Mouse (Mus musculus): Measurements from ENCODE around the gene St5. TPM values are rescaled to one million over a fixed set of nuclear protein-coding genes. Genes with fewer than 3 reads are reported as not detected.

St5 gene
- polyA plus RNA-seq, 1 experiment from 2014 or later: 58.7 TPM

- 84% methylated on average over 13 of the region's 13 CpGs for WGBS
- ATAC-seq (ENCODE audit: insufficient read depth, low FRiP score, low read depth): peak; percentile 39; the same call in 1 of the 2 replicates
- no peaks in the 10 kb centered on the region for H3K9me3 ChIP-seq
- H3K27me3 ChIP-seq (replicated peaks): no peaks in the 10 kb centered on the region
- no peak overlapping the region for H3K27ac ChIP-seq
- no peak overlapping the region for H3K4me2 ChIP-seq
- no peaks in the 10 kb centered on the region for H3K36me3 ChIP-seq
- no peak overlapping the region for H3K9ac ChIP-seq
- no peak overlapping the region for H3K4me3 ChIP-seq (replicated peaks)
- H3K4me1 ChIP-seq: no peaks in the 10 kb centered on the region
These were observed 8.6 kb downstream of the St5 start for GRCm38 (mm10) chr7:109694576-109695338.

- Histone ChIP-seq H3K9me3 (no peaks in the 10 kb centered on the region), H3K4me3 (replicated peaks) (no peak overlapping the region), H3K27me3 (replicated peaks) (no peaks in the 10 kb centered on the region), H3K9ac (no peak overlapping the region), H3K4me1 (no peaks in the 10 kb centered on the region), H3K4me2 (no peak overlapping the region), H3K36me3 (no peaks in the 10 kb centered on the region), H3K27ac (no peak overlapping the region)
- WGBS: 62% methylated on average over 5 of the region's 5 CpGs
- no peak for ATAC-seq (ENCODE audit: insufficient read depth, low FRiP score, low read depth)
These were observed 12.4 kb downstream of the St5 start for GRCm38 (mm10) chr7:109690961-109691360.

GRCm38 (mm10) chr7:109690101-109690500 lies 13.3 kb downstream of the St5 start:
- 85% methylated on average over 3 of the region's 3 CpGs for WGBS
- H3K36me3 ChIP-seq: no peaks in the 10 kb centered on the region

GRCm38 (mm10) chr7:109686585-109687128 lies 16.7 kb downstream of the St5 start:
- no peak overlapping the region for H3K27ac ChIP-seq
- no peaks in the 10 kb centered on the region for H3K27me3 ChIP-seq (replicated peaks)
- H3K4me3 ChIP-seq (replicated peaks): no peak overlapping the region
- 24% methylated on average over 9 of the region's 9 CpGs for WGBS
- H3K9ac ChIP-seq: no peak overlapping the region
- 0 out of 2 replicates have a peak, but pooled peaks cover 3% of the 10 kb centered on the region for H3K4me1 ChIP-seq
- no peak overlapping the region; the same call in 1 of the 2 replicates for H3K4me2 ChIP-seq
- H3K36me3 ChIP-seq: no peaks in the 10 kb centered on the region
- H3K9me3 ChIP-seq: no peaks in the 10 kb centered on the region
- no peak for ATAC-seq (ENCODE audit: insufficient read depth, low FRiP score, low read depth)

More at GRCm38 (mm10) chr7:109690101-109690500, 13.3 kb downstream of the St5 start:
- no peaks in the 10 kb centered on the region for H3K27me3 ChIP-seq (replicated peaks)
- ATAC-seq (ENCODE audit: insufficient read depth, low FRiP score, low read depth): no peak
- no peak overlapping the region for H3K27ac ChIP-seq
- no peak overlapping the region for H3K4me2 ChIP-seq
- no peaks in the 10 kb centered on the region for H3K9me3 ChIP-seq
- H3K9ac ChIP-seq: no peak overlapping the region
- H3K4me1 ChIP-seq: 0 out of 2 replicates have a peak, but pooled peaks cover 3% of the 10 kb centered on the region
- H3K4me3 ChIP-seq (replicated peaks): no peak overlapping the region

GRCm38 (mm10) chr7:109680879-109681278 lies 22.5 kb downstream of the St5 start:
- 94% methylated on average over 1 of the region's 1 CpGs for WGBS
- H3K9me3 ChIP-seq: no peaks in the 10 kb centered on the region
- H3K9ac ChIP-seq: no peak overlapping the region
- no peak overlapping the region for H3K27ac ChIP-seq
- no peak for ATAC-seq (ENCODE audit: insufficient read depth, low FRiP score, low read depth)
- H3K4me2 ChIP-seq: no peak overlapping the region
- no peaks in the 10 kb centered on the region for H3K27me3 ChIP-seq (replicated peaks)
- H3K4me3 ChIP-seq (replicated peaks): no peak overlapping the region
- 0 out of 2 replicates have a peak, but pooled peaks cover 3% of the 10 kb centered on the region for H3K4me1 ChIP-seq
- H3K36me3 ChIP-seq: no peaks in the 10 kb centered on the region

- Histone ChIP-seq H3K27me3 (replicated peaks) (no peaks in the 10 kb centered on the region), H3K4me1 (0 out of 2 replicates have a peak, but pooled peaks cover 1% of the 10 kb centered on the region), H3K9me3 (no peaks in the 10 kb centered on the region), H3K36me3 (no peaks in the 10 kb centered on the region), H3K4me2 (no peak overlapping the region), H3K27ac (no peak overlapping the region), H3K4me3 (replicated peaks) (no peak overlapping the region), H3K9ac (no peak overlapping the region)
- 92% methylated on average over 2 of the region's 2 CpGs for WGBS
- ATAC-seq (ENCODE audit: insufficient read depth, low FRiP score, low read depth): no peak
These were observed 23.1 kb downstream of the St5 start for GRCm38 (mm10) chr7:109680284-109680683.

- Histone ChIP-seq H3K9ac (no peak overlapping the region), H3K27ac (peak overlapping the region; percentile 71), H3K4me3 (replicated peaks) (no peak overlapping the region), H3K4me1 (peaks cover 14% of the 10 kb centered on the region; the same call in 1 of the 2 replicates), H3K36me3 (no peaks in the 10 kb centered on the region), H3K9me3 (no peaks in the 10 kb centered on the region), H3K27me3 (replicated peaks) (no peaks in the 10 kb centered on the region), H3K4me2 (no peak overlapping the region)
- no peak for ATAC-seq (ENCODE audit: insufficient read depth, low FRiP score, low read depth)
- 41% methylated on average over 4 of the region's 4 CpGs for WGBS
These were observed 28.3 kb downstream of the St5 start for GRCm38 (mm10) chr7:109674944-109675628.

GRCm38 (mm10) chr7:109671581-109672471 lies 31.6 kb downstream of the St5 start:
- no peaks in the 10 kb centered on the region for H3K9me3 ChIP-seq
- H3K27me3 ChIP-seq (replicated peaks): no peaks in the 10 kb centered on the region
- WGBS: 1% methylated on average over 36 of the region's 44 CpGs
- H3K4me1 ChIP-seq: peaks cover 14% of the 10 kb centered on the region; the same call in 1 of the 2 replicates
- peak overlapping the region; percentile 79 for H3K4me3 ChIP-seq (replicated peaks)
- no peaks in the 10 kb centered on the region for H3K36me3 ChIP-seq
- H3K9ac ChIP-seq: peak overlapping the region; percentile 80
- H3K4me2 ChIP-seq: peak overlapping the region; percentile 75
- peak; percentile 94 for ATAC-seq (ENCODE audit: insufficient read depth, low FRiP score, low read depth)
- peak overlapping the region; percentile 98 for H3K27ac ChIP-seq

- H3K4me1 ChIP-seq: peaks cover 14% of the 10 kb centered on the region; the same call in 1 of the 2 replicates
- 66% methylated on average over 5 of the region's 5 CpGs for WGBS
- peak overlapping the region; percentile 19 for H3K4me3 ChIP-seq (replicated peaks)
- H3K4me2 ChIP-seq: peak overlapping the region; percentile 50
- no peaks in the 10 kb centered on the region for H3K27me3 ChIP-seq (replicated peaks)
- no peak overlapping the region for H3K27ac ChIP-seq
- no peak overlapping the region for H3K9ac ChIP-seq
- no peaks in the 10 kb centered on the region for H3K36me3 ChIP-seq
- H3K9me3 ChIP-seq: no peaks in the 10 kb centered on the region
- no peak for ATAC-seq (ENCODE audit: insufficient read depth, low FRiP score, low read depth)
These were observed 33.8 kb downstream of the St5 start for GRCm38 (mm10) chr7:109669426-109670170.

GRCm38 (mm10) chr7:109666664-109667063 lies 36.7 kb downstream of the St5 start:
- no peak overlapping the region for H3K9ac ChIP-seq
- no peak overlapping the region for H3K4me2 ChIP-seq
- no peak overlapping the region for H3K27ac ChIP-seq
- no peak overlapping the region for H3K4me3 ChIP-seq (replicated peaks)
- H3K36me3 ChIP-seq: no peaks in the 10 kb centered on the region
- no peaks in the 10 kb centered on the region for H3K27me3 ChIP-seq (replicated peaks)
- no peaks in the 10 kb centered on the region for H3K9me3 ChIP-seq
- 62% methylated on average over 5 of the region's 5 CpGs for WGBS
- no peak for ATAC-seq (ENCODE audit: insufficient read depth, low FRiP score, low read depth)
- peaks cover 6% of the 10 kb centered on the region; the same call in 1 of the 2 replicates for H3K4me1 ChIP-seq

- ATAC-seq (ENCODE audit: insufficient read depth, low FRiP score, low read depth): no peak
- H3K4me3 ChIP-seq (replicated peaks): no peak overlapping the region
These were observed 40.8 kb downstream of the St5 start for GRCm38 (mm10) chr7:109662626-109663025.

More at GRCm38 (mm10) chr7:109662626-109663025, 40.8 kb downstream of the St5 start:
- Histone ChIP-seq H3K4me2 (no peak overlapping the region), H3K27ac (no peak overlapping the region), H3K9me3 (no peaks in the 10 kb centered on the region), H3K9ac (no peak overlapping the region), H3K4me1 (peaks cover 6% of the 10 kb centered on the region; the same call in 1 of the 2 replicates), H3K27me3 (replicated peaks) (no peaks in the 10 kb centered on the region), H3K36me3 (no peaks in the 10 kb centered on the region)
- 81% methylated on average over 4 of the region's 4 CpGs for WGBS

Measured in stomach, embryonic 15.5 days (tissue).